Mouse (Mus musculus) kidney, embryonic 16.5 days (tissue): ENCODE results near the gene Skap1. TPM values are rescaled to one million over a fixed set of nuclear protein-coding genes. Genes with fewer than 3 reads are reported as not detected.
"Not testable (repeated sequence)": the region's sequence is repeated elsewhere in the genome, so short reads cannot be mapped to it uniquely, and the experiment has no call there.

Experiments
- ATAC-seq: fragments of 200-750 bp; cut with Nextera tagmentation; 2 replicates; pipeline ENCODE4 v1.8.0; 2017; ENCODE audit warnings: moderate TSS enrichment; ENCODE audit not compliant: low FRiP score, low TSS enrichment
- H3K27ac ChIP-seq: fragments of 300-500 bp; sonication (generic); 2 replicates; pipeline ENCODE4 v1.5.1; 2014; ENCODE audit warnings: low read length
- H3K27me3 ChIP-seq: fragments of 300-500 bp; sonication (generic); 2 replicates; pipeline ENCODE4 v1.6.1; 2014; ENCODE audit warnings: low read length, control low read depth, mixed read lengths; ENCODE audit not compliant: insufficient read depth
- H3K36me3 ChIP-seq: fragments of 300-500 bp; sonication (generic); 2 replicates; pipeline ENCODE4 v1.6.1; 2014; ENCODE audit warnings: low read length, control low read depth, mixed read lengths; ENCODE audit not compliant: insufficient read depth
- H3K4me1 ChIP-seq: fragments of 300-500 bp; sonication (generic); 2 replicates; pipeline ENCODE4 v1.6.1; 2014; ENCODE audit warnings: low read length, control low read depth, mixed read lengths; ENCODE audit not compliant: insufficient read depth
- H3K4me2 ChIP-seq: fragments of 300-500 bp; sonication (generic); replicated peaks from 2 replicates; pipeline ENCODE4 v1.6.1; 2014; ENCODE audit warnings: low read depth, low read length
- H3K4me3 ChIP-seq: fragments of 300-500 bp; sonication (generic); 2 replicates; pipeline ENCODE4 v1.5.1; 2014; ENCODE audit warnings: mild to moderate bottlenecking, low read length
- H3K9ac ChIP-seq: fragments of 300-500 bp; sonication (generic); replicated peaks from 2 replicates; pipeline ENCODE4 v1.6.1; 2014; ENCODE audit warnings: low read length
- H3K9me3 ChIP-seq: fragments of 300-500 bp; sonication (generic); 2 replicates; pipeline ENCODE4 v1.6.1; 2016; ENCODE audit warnings: low read length, control low read depth
- WGBS: fragments of 180-500 bp; shearing (Covaris S2); extraction: QIAGEN DNeasy Blood & Tissue Kit; methylation state at CpG from one replicate; pipeline ENCODE4 v1.1.7; 2014; 5-methylcytosine and 5-hydroxymethylcytosine counted together
- polyA plus RNA-seq: library from polyadenylated mRNA; unstranded; fragments of >200 nt; fragmentation: Nextera tagmentation; extraction: Ambion mirVana; gene quantifications from 2 replicates; pipeline ENCODE4 v1.2.1, GENCODE M21; 2015

Gene Skap1
- polyA plus RNA-seq, 1 experiment from 2014 or later = 10.1 TPM

DNA sequence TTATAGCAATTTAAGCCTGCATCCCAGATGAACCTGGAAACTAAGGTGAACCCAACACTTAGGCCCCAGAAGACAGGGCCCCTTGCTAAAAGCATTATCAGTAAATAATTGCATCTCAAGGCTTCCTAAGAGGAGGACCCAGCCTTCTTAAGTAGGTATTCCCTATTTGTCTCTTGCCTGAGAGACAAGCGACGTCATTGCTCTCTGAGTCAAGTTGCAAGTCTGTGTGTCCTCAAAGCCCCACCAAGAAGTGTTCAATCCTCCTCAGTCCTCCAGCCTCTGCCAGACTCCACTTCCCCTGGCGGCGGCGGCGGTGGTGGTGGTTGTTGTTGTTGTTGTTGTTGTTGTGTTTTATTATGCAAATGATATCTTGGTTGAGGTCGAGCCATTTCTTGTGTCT, 249.6 kb downstream of the Skap1 start:
- Histone ChIP-seq H3K4me2 (no peak overlapping the region), H3K36me3 (no peaks in the 10 kb centered on the region), H3K27me3 (no peaks in the 10 kb centered on the region), H3K4me3 (no peak overlapping the region), H3K27ac (no peak overlapping the region), H3K9ac (no peak overlapping the region), H3K9me3 (no peaks in the 10 kb centered on the region), H3K4me1 (peaks cover 14% of the 10 kb centered on the region; the same call in 1 of the 2 replicates)
- 70% methylated on average over 7 of the region's 7 CpGs for WGBS
- ATAC-seq = no peak

DNA sequence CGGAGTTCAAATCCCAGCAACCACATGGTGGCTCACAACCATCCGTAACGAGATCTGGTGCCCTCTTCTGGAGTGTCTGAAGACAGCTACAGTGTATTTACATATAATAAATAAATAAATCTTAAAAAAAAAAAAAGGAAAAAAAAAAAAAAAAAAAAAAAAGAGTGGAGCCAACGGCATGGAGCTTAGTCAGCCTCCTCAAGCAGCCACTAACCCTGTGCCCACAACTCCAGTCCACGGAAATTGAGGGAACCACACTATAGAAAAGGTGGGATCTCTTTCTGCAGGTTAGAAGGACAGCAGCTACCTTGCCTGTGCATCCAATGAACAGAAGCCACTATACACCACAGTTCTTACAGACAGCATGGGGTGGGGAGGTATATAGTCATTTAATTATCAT, 250.8 kb downstream of the Skap1 start:
- ATAC-seq, H3K4me3 ChIP-seq, H3K36me3 ChIP-seq, H3K27ac ChIP-seq, H3K27me3 ChIP-seq, H3K9ac ChIP-seq, H3K4me2 ChIP-seq, H3K9me3 ChIP-seq: not testable (repeated sequence)
- 76% methylated on average over 3 of the region's 5 CpGs for WGBS
- peaks cover 14% of the 10 kb centered on the region; the same call in 1 of the 2 replicates for H3K4me1 ChIP-seq

DNA sequence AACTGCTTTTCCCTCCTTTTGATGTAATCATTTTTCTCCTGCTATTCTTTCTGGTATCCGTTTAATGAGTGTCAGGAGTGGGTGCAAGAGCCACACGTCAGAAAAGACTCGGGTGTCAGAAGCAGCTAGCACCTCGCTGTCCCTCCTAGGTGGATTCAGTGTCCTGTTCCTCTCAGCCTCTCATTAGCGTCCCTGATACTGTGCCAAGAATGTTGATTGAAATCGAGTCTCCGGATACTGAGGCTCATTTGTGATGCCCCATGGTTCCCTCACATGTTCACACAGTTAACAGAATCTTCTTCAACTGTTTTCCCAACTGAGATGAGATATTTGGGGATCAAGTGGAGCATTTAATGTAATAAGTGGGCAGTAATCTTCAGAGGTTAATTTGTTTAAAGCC, 254.2 kb downstream of the Skap1 start:
- 40% methylated on average over 7 of the region's 7 CpGs for WGBS
- Histone ChIP-seq H3K9me3 (no peaks in the 10 kb centered on the region), H3K27me3 (no peaks in the 10 kb centered on the region), H3K4me1 (peaks cover 5% of the 10 kb centered on the region; the same call in 1 of the 2 replicates), H3K36me3 (no peaks in the 10 kb centered on the region), H3K4me3 (no peak overlapping the region), H3K27ac (no peak overlapping the region), H3K4me2 (no peak overlapping the region), H3K9ac (no peak overlapping the region)
- no peak for ATAC-seq

DNA sequence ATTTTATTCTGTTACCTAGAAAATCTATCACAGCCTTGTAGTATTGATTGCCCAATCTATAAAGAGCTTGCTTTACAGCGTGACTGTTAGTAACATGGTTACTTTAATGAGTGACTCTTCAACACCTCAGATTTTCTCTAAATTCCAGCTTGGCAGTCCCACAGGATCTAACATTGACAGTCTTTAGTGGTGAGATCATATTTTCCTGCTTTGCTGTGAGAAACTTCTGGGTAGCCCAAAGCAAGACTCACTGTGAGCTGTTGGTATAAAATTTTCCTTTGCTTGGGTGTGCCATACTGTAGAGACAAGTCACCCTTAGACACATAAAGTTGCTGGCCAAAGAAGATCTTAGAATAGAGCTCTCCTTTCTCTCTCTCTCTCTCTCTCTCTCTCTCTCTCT, 261.4 kb downstream of the Skap1 start:
- Histone ChIP-seq H3K36me3 (no peaks in the 10 kb centered on the region), H3K9me3 (no peaks in the 10 kb centered on the region), H3K27ac (no peak overlapping the region), H3K4me2 (no peak overlapping the region), H3K9ac (no peak overlapping the region), H3K4me3 (no peak overlapping the region), H3K4me1 (peaks cover 26% of the 10 kb centered on the region), H3K27me3 (0 out of 2 replicates have a peak, but pooled peaks cover 3% of the 10 kb centered on the region)
- no peak for ATAC-seq
- WGBS = 84% methylated on average over 1 of the region's 1 CpGs

DNA sequence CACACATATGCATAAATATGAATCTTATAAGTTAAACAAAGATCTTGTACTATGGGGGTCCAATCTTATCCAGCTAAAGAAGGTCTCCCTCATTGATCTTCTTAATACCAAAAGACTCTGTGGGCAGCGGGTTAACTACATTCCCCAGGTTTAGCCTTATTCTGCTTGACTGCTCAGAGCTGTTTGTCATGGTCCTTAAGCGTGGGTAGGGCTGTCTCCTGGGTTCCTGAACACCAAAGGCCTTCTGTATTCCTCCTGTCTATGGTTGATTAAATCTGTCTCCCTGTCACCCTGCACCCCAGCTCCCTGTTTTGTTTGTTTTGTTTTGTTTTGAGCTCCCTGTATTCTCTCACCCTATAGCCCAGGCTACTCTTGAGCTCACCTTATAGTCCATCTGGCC, 264.2 kb downstream of the Skap1 start:
- peaks cover 45% of the 10 kb centered on the region for H3K4me1 ChIP-seq
- WGBS = 28% methylated on average over 2 of the region's 2 CpGs
- H3K4me2 ChIP-seq = no peak overlapping the region
- 0 out of 2 replicates have a peak, but pooled peaks have one; percentile 60 for ATAC-seq
- H3K27me3 ChIP-seq = 0 out of 2 replicates have a peak, but pooled peaks cover 3% of the 10 kb centered on the region
- H3K4me3 ChIP-seq = no peak overlapping the region
- H3K27ac ChIP-seq = no peak overlapping the region
- H3K9ac ChIP-seq = no peak overlapping the region
- no peaks in the 10 kb centered on the region for H3K36me3 ChIP-seq
- H3K9me3 ChIP-seq = no peaks in the 10 kb centered on the region

DNA sequence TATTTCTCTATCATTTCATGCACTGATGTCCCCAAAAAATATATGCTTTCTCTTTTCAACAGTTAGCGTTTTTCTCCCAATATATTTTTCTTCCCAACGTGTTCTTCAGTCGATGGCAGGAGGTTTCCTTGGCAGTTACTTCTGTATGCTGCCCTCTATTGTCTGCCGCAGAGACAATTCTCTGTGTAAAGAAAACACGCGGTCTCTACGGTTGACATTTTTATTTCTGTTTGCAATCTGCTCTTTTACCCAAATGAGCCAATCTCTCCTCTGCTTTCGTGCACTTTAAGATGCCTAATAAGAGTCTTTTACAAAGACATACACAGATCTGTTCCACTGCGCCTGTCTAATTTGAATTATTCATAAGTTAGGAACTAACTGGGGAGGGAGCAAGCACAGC, 265.1 kb downstream of the Skap1 start:
- no peak for ATAC-seq
- peak overlapping the region; percentile 20; the same call in 1 of the 2 replicates for H3K4me2 ChIP-seq
- H3K9ac ChIP-seq = no peak overlapping the region
- no peak overlapping the region for H3K27ac ChIP-seq
- H3K36me3 ChIP-seq = no peaks in the 10 kb centered on the region
- no peaks in the 10 kb centered on the region for H3K9me3 ChIP-seq
- peaks cover 47% of the 10 kb centered on the region for H3K4me1 ChIP-seq
- no peak overlapping the region for H3K4me3 ChIP-seq
- H3K27me3 ChIP-seq = 0 out of 2 replicates have a peak, but pooled peaks cover 3% of the 10 kb centered on the region
- WGBS = 26% methylated on average over 9 of the region's 9 CpGs

DNA sequence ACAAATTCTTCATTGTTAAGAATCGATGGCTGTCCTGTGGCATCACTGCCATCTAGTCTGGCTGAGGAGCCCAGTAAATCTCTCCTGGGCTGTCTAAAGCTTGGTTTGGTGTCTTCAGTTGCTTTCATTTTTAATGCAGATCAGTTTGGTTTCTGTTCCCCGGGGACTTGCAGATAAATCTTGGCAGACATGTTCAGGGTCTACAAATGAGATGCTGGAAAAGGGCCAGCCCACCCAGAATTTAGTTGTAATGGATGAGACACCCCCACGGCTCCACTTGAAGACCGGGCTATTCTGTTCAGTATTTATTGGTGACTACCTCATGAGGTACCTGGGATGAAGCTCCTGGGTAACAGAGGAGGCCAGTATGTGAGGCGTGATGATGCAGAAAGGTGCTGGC, 265.9 kb downstream of the Skap1 start:
- no peak for ATAC-seq
- 29% methylated on average over 5 of the region's 5 CpGs for WGBS
- Histone ChIP-seq H3K9me3 (no peaks in the 10 kb centered on the region), H3K9ac (no peak overlapping the region), H3K27ac (peak overlapping the region; percentile 35; the same call in 1 of the 2 replicates), H3K4me1 (peaks cover 48% of the 10 kb centered on the region), H3K4me2 (peak overlapping the region; percentile 4; the same call in 1 of the 2 replicates), H3K27me3 (0 out of 2 replicates have a peak, but pooled peaks cover 3% of the 10 kb centered on the region), H3K36me3 (no peaks in the 10 kb centered on the region), H3K4me3 (no peak overlapping the region)

DNA sequence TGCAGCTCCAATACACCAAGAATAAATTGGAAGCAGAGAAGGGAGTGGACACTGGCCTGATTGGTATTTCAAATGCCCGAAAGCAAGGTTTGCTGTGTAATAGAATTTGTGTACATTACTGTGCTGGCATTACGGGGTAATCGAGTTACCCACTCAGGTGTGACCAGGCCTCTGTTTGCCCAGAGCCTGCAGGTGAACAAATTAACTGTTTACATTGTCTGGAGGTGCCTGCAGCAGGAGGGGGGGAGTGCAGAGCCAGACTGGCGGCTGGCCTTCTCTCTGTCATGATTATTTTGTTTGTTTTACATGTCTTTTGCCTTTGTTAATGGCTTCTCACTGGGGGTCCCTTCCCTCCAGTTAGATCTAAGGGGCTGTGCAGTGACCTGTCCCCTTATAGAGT, 268.3 kb downstream of the Skap1 start:
- H3K27me3 ChIP-seq = no peaks in the 10 kb centered on the region
- no peak overlapping the region for H3K4me3 ChIP-seq
- peak; percentile 62 for ATAC-seq
- H3K9ac ChIP-seq = no peak overlapping the region
- 33% methylated on average over 4 of the region's 4 CpGs for WGBS
- peak overlapping the region; percentile 78 for H3K27ac ChIP-seq
- no peak overlapping the region for H3K4me2 ChIP-seq
- no peaks in the 10 kb centered on the region for H3K36me3 ChIP-seq
- no peaks in the 10 kb centered on the region for H3K9me3 ChIP-seq
- H3K4me1 ChIP-seq = peaks cover 63% of the 10 kb centered on the region

DNA sequence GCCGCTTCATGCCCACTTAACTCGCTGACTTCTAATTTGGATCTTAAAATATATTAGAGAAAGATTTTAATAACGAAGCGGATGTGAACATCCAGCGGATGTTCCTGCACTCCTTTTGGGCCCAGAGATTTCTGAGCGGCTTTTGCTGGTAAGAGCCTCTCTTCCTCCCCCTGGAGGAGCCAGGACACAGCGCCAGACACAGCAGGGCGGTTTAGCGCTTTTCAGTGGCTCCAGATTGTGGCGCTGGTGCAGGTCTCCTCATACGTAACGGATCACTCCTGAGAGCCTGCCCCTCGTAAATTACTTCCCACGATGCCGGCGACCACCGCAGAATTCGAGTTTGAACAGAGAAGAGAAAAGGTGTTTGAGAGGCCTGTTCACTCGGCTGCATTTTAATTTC, 271.5 kb downstream of the Skap1 start:
- ATAC-seq = 0 out of 2 replicates have a peak, but pooled peaks have one; percentile 73
- Histone ChIP-seq H3K9me3 (no peaks in the 10 kb centered on the region), H3K27ac (peak overlapping the region; percentile 76), H3K36me3 (no peaks in the 10 kb centered on the region), H3K4me2 (peak overlapping the region; percentile 64), H3K4me3 (peak overlapping the region; percentile 26), H3K4me1 (peaks cover 50% of the 10 kb centered on the region), H3K9ac (peak overlapping the region; percentile 63), H3K27me3 (peaks cover 6% of the 10 kb centered on the region; the same call in 1 of the 2 replicates)
- 2% methylated on average over 19 of the region's 19 CpGs for WGBS

DNA sequence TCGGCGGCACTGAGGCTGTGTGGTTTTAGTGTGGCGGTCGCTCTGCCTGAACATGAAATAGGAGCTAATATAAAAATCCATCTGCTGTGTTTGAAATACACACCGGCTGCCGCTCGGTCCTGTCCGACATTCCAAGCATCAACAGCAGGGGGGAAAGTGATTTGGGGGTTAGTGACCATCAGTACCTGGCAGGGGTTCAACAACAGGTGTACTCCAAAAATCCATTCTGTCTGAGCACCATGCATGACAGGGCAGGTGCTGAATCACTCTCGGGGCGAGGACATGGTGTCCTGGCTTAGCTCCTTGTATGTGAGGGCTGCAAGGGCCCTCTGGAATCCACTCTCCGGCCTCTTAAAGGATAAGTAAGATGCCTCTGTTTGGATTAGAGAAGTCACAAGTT, 272.0 kb downstream of the Skap1 start:
- Histone ChIP-seq H3K9ac (peak overlapping the region; percentile 63), H3K27ac (peak overlapping the region; percentile 56), H3K36me3 (no peaks in the 10 kb centered on the region), H3K4me2 (peak overlapping the region; percentile 64), H3K4me3 (peak overlapping the region; percentile 26), H3K9me3 (no peaks in the 10 kb centered on the region), H3K4me1 (peaks cover 50% of the 10 kb centered on the region), H3K27me3 (peaks cover 8% of the 10 kb centered on the region; the same call in 1 of the 2 replicates)
- 12% methylated on average over 11 of the region's 11 CpGs for WGBS
- no peak for ATAC-seq
